Mouse (Mus musculus) stomach, embryonic 15.5 days (tissue): ENCODE measurements around the gene Qrich1. TPM values are rescaled to one million over a fixed set of nuclear protein-coding genes. Genes with fewer than 3 reads are reported as not detected.
A peak's percentile ranks its signal among the peaks of the same experiment; 100 is the strongest.

ENCODE experiments used
- ATAC-seq: fragments of 200-750 bp; cut with Nextera tagmentation; 2 replicates; pipeline ENCODE4 v1.8.0; 2017; ENCODE audit warnings: low read depth, moderate number of reproducible peaks, moderate TSS enrichment; ENCODE audit not compliant: insufficient read depth, low FRiP score
- H3K27ac ChIP-seq: fragments of 300-500 bp; sonication (generic); 2 replicates; pipeline ENCODE4 v1.5.1; 2015; ENCODE audit warnings: mild to moderate bottlenecking, inconsistent platforms
- H3K27me3 ChIP-seq: fragments of 300-500 bp; sonication (generic); replicated peaks from 2 replicates; pipeline ENCODE4 v1.6.1; 2015; ENCODE audit warnings: inconsistent platforms
- H3K36me3 ChIP-seq: fragments of 300-500 bp; sonication (generic); 2 replicates; pipeline ENCODE4 v1.6.1; 2015; ENCODE audit warnings: inconsistent platforms
- H3K4me1 ChIP-seq: fragments of 300-500 bp; sonication (generic); 2 replicates; pipeline ENCODE4 v1.6.1; 2015; ENCODE audit warnings: inconsistent platforms
- H3K4me2 ChIP-seq: fragments of 300-500 bp; sonication (generic); 2 replicates; pipeline ENCODE4 v1.6.1; 2015; ENCODE audit warnings: mild to moderate bottlenecking, inconsistent platforms
- H3K4me3 ChIP-seq: fragments of 300-500 bp; sonication (generic); replicated peaks from 2 replicates; pipeline ENCODE4 v1.5.1; 2015; ENCODE audit warnings: inconsistent platforms
- H3K9ac ChIP-seq: fragments of 300-500 bp; sonication (generic); 2 replicates; pipeline ENCODE4 v1.6.1; 2015; ENCODE audit warnings: inconsistent platforms
- H3K9me3 ChIP-seq: fragments of 300-500 bp; sonication (generic); 2 replicates; pipeline ENCODE4 v1.6.1; 2016; ENCODE audit warnings: inconsistent platforms
- WGBS: fragments of 180-500 bp; shearing (Covaris S2); methylation state at CpG from one replicate; pipeline ENCODE4 v1.1.7; 2015; 5-methylcytosine and 5-hydroxymethylcytosine counted together
- microRNA counts: library from miRNA; unstranded; fragments of <30 nt; microRNA quantifications from one replicate; lab custom pipeline; 2016
- microRNA-seq: library from miRNA; unstranded; fragments of <30 nt; microRNA quantifications from one replicate; pipeline ENCODE4, GENCODE M21; 2016
- polyA plus RNA-seq: library from polyadenylated mRNA; unstranded; fragments of >200 nt; fragmentation: Nextera tagmentation; extraction: Ambion mirVana; gene quantifications from 2 replicates; pipeline ENCODE4 v1.2.1, GENCODE M21; 2015

Qrich1 gene
- polyA plus RNA-seq, 1 experiment from 2014 or later = 92.9 TPM

GRCm38 (mm10) chr9:108608889-108609288 lies 92.3 kb downstream of the Qrich1 start:
- no peak overlapping the region for H3K4me3 ChIP-seq
- H3K9ac ChIP-seq = no peak overlapping the region
- H3K4me2 ChIP-seq = no peak overlapping the region
- 86% methylated on average over 4 of the region's 4 CpGs for WGBS
- no peaks in the 10 kb centered on the region for H3K27me3 ChIP-seq
- H3K36me3 ChIP-seq = peaks cover 72% of the 10 kb centered on the region
- ATAC-seq = no peak
- H3K27ac ChIP-seq = no peak overlapping the region
- H3K9me3 ChIP-seq = no peaks in the 10 kb centered on the region
- H3K4me1 ChIP-seq = no peaks in the 10 kb centered on the region

MicroRNA genes within 50 kb of the gene (microRNA counts, 519-probe panel; counts per million panel counts)
- microRNA mmu-miR-191 (lab: Ali Mortazavi, UCI) (2,709 counts per million, percentile 66 among the panel's probes with 10 or more counts), microRNA mmu-miR-425 (lab: Ali Mortazavi, UCI) (2,629 counts per million, percentile 63 among the panel's probes with 10 or more counts)

Small RNA genes lying within 50 kb of the gene (microRNA-seq; reads per million reads assigned to microRNA genes)
- not detected for gene Gm24083
- not detected for gene Mir191
- gene Mir425 = 1,964 reads per million, percentile 81 among the genes with 10 or more reads in this experiment

Other genes starting within 250 kb of the Qrich1 start
- gene Nicn1, start 226.4 kb upstream of the Qrich1 start, polyA plus RNA-seq = 27.6 and 31.2 TPM in 2 replicates
- gene Amt, start 220.0 kb upstream of the Qrich1 start, polyA plus RNA-seq = 21.8 and 22.3 TPM in 2 replicates
- gene Rhoa, start 210.7 kb upstream of the Qrich1 start, polyA plus RNA-seq = 452 and 455 TPM in 2 replicates
- 40.0 and 42.1 TPM in 2 replicates for gene Tcta, start 210.6 kb upstream of the Qrich1 start, polyA plus RNA-seq
- 998 and 1,171 TPM in 2 replicates for gene Gpx1, start 177.9 kb upstream of the Qrich1 start, polyA plus RNA-seq
- gene Usp4, start 169.0 kb upstream of the Qrich1 start, polyA plus RNA-seq = 85.6 and 92.2 TPM in 2 replicates
- gene 1700102P08Rik, start 124.0 kb upstream of the Qrich1 start, polyA plus RNA-seq = 0.54 and 0.82 TPM in 2 replicates
- 1.4 and 1.6 TPM in 2 replicates for gene Ccdc36, start 88.3 kb upstream of the Qrich1 start, polyA plus RNA-seq
- gene BC048562, start 80.3 kb upstream of the Qrich1 start, polyA plus RNA-seq = not detected in 2 replicates
- gene Ccdc71, start 56.3 kb upstream of the Qrich1 start, polyA plus RNA-seq = 47.7 and 52.5 TPM in 2 replicates
- 65.5 and 67.3 TPM in 2 replicates for gene Klhdc8b, start 55.2 kb upstream of the Qrich1 start, polyA plus RNA-seq
- 40.5 and 46.6 TPM in 2 replicates for gene Lamb2, start 37.1 kb upstream of the Qrich1 start, polyA plus RNA-seq
- gene Usp19, start 26.2 kb upstream of the Qrich1 start, polyA plus RNA-seq = 58.8 and 61.5 TPM in 2 replicates
- gene Qars, start 9.1 kb upstream of the Qrich1 start, polyA plus RNA-seq = 99.0 and 102 TPM in 2 replicates
- 152 and 175 TPM in 2 replicates for gene Impdh2, start 43.5 kb downstream of the Qrich1 start, polyA plus RNA-seq
- 38.0 and 38.9 TPM in 2 replicates for gene Ndufaf3, start 50.6 kb downstream of the Qrich1 start, polyA plus RNA-seq
- 108 and 126 TPM in 2 replicates for gene Dalrd3, start 53.1 kb downstream of the Qrich1 start, polyA plus RNA-seq
- 74.9 and 88.4 TPM in 2 replicates for gene Wdr6, start 61.9 kb downstream of the Qrich1 start, polyA plus RNA-seq
- 5.5 and 6.1 TPM in 2 replicates for gene P4htm, start 80.9 kb downstream of the Qrich1 start, polyA plus RNA-seq
- gene Arih2, start 132.6 kb downstream of the Qrich1 start, polyA plus RNA-seq = 42.0 and 43.5 TPM in 2 replicates
- 40.5 and 51.1 TPM in 2 replicates for gene Slc25a20, start 145.3 kb downstream of the Qrich1 start, polyA plus RNA-seq
- 32.9 and 39.3 TPM in 2 replicates for gene Prkar2a, start 172.5 kb downstream of the Qrich1 start, polyA plus RNA-seq